Mouse (Mus musculus): ENCODE results near the gene Hist1h3f.

DNA sequence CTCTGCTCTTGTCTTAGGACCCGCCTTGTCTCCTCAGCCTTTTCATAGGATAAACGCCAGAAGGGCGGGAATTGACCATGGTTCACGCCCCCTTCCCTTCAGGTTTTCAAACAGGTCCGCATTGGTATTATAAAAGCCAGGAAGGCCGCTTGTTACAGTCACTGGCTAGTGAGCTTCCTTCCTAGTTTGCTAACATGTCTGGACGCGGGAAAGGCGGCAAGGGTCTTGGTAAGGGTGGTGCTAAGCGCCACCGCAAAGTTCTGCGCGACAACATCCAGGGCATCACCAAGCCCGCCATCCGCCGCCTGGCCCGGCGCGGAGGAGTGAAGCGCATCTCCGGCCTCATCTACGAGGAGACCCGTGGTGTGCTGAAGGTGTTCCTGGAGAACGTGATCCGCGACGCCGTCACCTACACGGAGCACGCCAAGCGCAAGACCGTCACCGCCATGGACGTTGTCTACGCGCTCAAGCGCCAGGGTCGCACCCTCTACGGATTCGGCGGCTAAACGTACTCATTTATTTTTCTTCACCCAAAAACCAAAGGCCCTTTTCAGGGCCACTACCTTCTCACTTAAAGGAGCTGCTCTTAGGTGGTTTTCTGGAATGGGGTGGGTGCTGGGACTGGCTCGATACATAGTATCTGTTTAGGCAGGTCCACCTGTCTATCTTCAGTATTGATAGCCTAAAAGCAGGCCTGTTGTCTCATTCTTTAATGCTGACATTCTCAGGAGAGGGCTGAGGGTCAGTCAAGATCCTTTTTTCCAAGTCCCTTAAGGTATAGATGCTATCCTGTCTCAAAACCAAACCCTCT, 37.8 kb downstream of the Hist1h3f start, which contains the start of gene Hist1h4d:
- TF ChIP-seq ZNF384 (IDR thresholded peaks at IDR 0.05; ENCODE audit: low read depth, low read length) (no peak), POLR2A (IDR thresholded peaks at IDR 0.05; ENCODE audit: control insufficient read depth in 1 of 2, insufficient read depth in 1 of 2, low read depth in 1 of 2, low read length in 2 of 2, poor library complexity in 1 of 2) (peak; percentile 99 to 100), CTCF (IDR thresholded peaks at IDR 0.05 in 2 of 3, conservative IDR thresholded peaks at IDR 0.05 in 1 of 3; ENCODE audit: control insufficient read depth in 1 of 3, insufficient read depth in 1 of 3, low read depth in 2 of 3, low read length in 3 of 3, poor library complexity in 1 of 3, severe bottlenecking in 1 of 3) (no peak), USF1 (IDR thresholded peaks at IDR 0.05; ENCODE audit: low read depth, low read length) (no peak), TCF12 (IDR thresholded peaks at IDR 0.05; ENCODE audit: low read depth, low read length) (no peak)

All from MEL (cell line).